9 mouse cellular contexts compared by ENCODE assay signal in the genomic region with DNA sequence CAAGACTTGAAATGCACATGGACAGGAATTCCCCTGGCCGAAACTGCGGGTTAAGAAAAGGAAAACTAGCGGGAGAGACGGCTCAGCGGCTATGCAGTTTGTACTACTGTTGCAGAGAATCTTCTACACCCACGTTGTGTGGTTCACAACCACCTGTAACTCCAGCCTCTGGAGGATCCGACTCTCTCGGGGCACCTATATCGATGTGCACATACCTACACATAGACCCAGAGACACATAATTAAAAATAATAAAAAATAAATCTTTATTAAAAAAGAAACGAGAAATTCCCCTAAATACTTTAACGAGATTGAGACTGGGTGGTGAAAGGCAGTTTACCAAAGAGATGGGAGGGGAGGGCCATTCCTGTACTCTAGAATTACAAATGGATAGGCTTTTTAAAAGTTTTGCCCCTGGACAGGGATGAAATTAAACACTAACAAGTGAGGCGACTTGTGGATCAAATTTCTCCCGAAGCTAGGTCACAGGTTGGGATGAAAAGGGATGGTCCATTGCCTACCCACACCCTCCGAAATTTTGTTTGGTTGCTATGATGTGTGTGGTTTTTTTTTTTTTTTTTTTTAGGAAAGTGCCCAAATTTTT. TPM values are rescaled to one million over a fixed set of nuclear protein-coding genes. Genes with fewer than 3 reads are reported as not detected.
A peak's percentile ranks its signal among the peaks of the same experiment; 100 is the strongest.
DNase-seq lines count a peak whose midpoint lies in the region; ATAC-seq and TF ChIP-seq lines count a peak whose summit lies in the region.
"Had no signal": no experiment of that assay in that cellular context is flagged by ENCODE, and none has a peak within 500 bp of the region (broad histone marks: within the 10 kb centered on the region; RNA-seq: fewer than 3 reads in every experiment).

No protein-coding gene starts in this region.

- no peak for TF ChIP-seq POLR2A in kidney, adult 2 months (IDR thresholded peaks at IDR 0.05; ENCODE audit: low read depth, low read length)

- no peak overlapping the region for H3K27ac ChIP-seq in kidney, adult 2 months (ENCODE audit: insufficient read depth, low read depth, low read length)
- H3K27ac ChIP-seq in forebrain, postnatal 0 days (ENCODE audit: low read depth, low read length) = peak overlapping the region; percentile 82
- peak overlapping the region; percentile 99 for H3K27ac ChIP-seq in midbrain, embryonic 10.5 days (replicated peaks)

- H3K9me3 ChIP-seq in forebrain, postnatal 0 days (ENCODE audit: low read length) = no peaks in the 10 kb centered on the region
- no peaks in the 10 kb centered on the region for H3K9me3 ChIP-seq in midbrain, embryonic 10.5 days (replicated peaks)

- peaks cover 2% of the 10 kb centered on the region; the same call in 1 of the 2 replicates for H3K4me1 ChIP-seq in kidney, adult 2 months (ENCODE audit: control insufficient read depth, insufficient read depth, low read length)
- peaks cover 4% of the 10 kb centered on the region; the same call in 1 of the 2 replicates for H3K4me1 ChIP-seq in forebrain, postnatal 0 days (ENCODE audit: insufficient read depth)
- H3K4me1 ChIP-seq in midbrain, embryonic 10.5 days = peaks cover 39% of the 10 kb centered on the region

- H3K36me3 ChIP-seq in kidney, adult 2 months (ENCODE audit: control insufficient read depth, insufficient read depth, low read length) = no peaks in the 10 kb centered on the region
- H3K36me3 ChIP-seq in forebrain, postnatal 0 days (ENCODE audit: insufficient read depth) = no peaks in the 10 kb centered on the region
- H3K36me3 ChIP-seq in midbrain, embryonic 10.5 days = no peaks in the 10 kb centered on the region

- H3K27me3 ChIP-seq in kidney, adult 2 months (replicated peaks; ENCODE audit: control insufficient read depth, insufficient read depth, low read length) = peaks cover 15% of the 10 kb centered on the region
- H3K27me3 ChIP-seq in forebrain, postnatal 0 days (ENCODE audit: insufficient read depth, low read length) = no peaks in the 10 kb centered on the region
- peaks cover 16% of the 10 kb centered on the region for H3K27me3 ChIP-seq in midbrain, embryonic 10.5 days (ENCODE audit: low read depth, poor library complexity, severe bottlenecking)

- 16% methylated on average over 14 of the region's 14 CpGs for WGBS in kidney, adult 2 months
- 6% methylated on average over 14 of the region's 14 CpGs for WGBS in forebrain, postnatal 0 days
- WGBS in midbrain, embryonic 10.5 days = 6% methylated on average over 14 of the region's 14 CpGs

- H3K4me3 ChIP-seq in kidney, adult 2 months (ENCODE audit: insufficient read depth, low read depth, low read length) = peak overlapping the region; percentile 73
- peak overlapping the region; percentile 74 for H3K4me3 ChIP-seq in forebrain, postnatal 0 days (ENCODE audit: low read depth, low read length)
- peak overlapping the region; percentile 95 for H3K4me3 ChIP-seq in midbrain, embryonic 10.5 days

- H3K9ac ChIP-seq in forebrain, postnatal 0 days = no peak overlapping the region; the same call in 1 of the 2 replicates

- DNase-seq in kidney, adult 2 months = no peak
- no peak for DNase-seq in kidney, adult 18-20 months
- peak; percentile 34 for DNase-seq in ZHBTc4 (ENCODE audit: low read depth, low spot score)
- no peak for DNase-seq in forebrain, postnatal 0 days
- no peak for DNase-seq in midbrain, embryonic 10.5 days (ENCODE audit: low spot score)
- DNase-seq in left cerebral cortex, postnatal 4 days = no peak
- DNase-seq in adrenal gland, postnatal 10 days = no peak
- DNase-seq in embryo, embryonic 9.5 days (ENCODE audit: extremely low spot score) = no peak

- intact Hi-C loops in left cerebral cortex, postnatal 4 days (cut with DNase I) = loop anchor here (5.0 kb wide), 1 partner anchor 43 kb away; no protein-coding TSS in a partner anchor

- peak overlapping the region; percentile 79 for H3K4me2 ChIP-seq in forebrain, postnatal 0 days (ENCODE audit: low read depth)

- no peak for TF ChIP-seq CTCF in kidney, adult 2 months (conservative IDR thresholded peaks at IDR 0.05; ENCODE audit: insufficient read depth, insufficient read length, low read depth, low read length)
- no peak for TF ChIP-seq CTCF in forebrain, postnatal 0 days (IDR thresholded peaks at IDR 0.05; ENCODE audit: low read depth)

- ATAC-seq in forebrain, postnatal 0 days = no peak

RNA-seq across cellular contexts. Expression of gene Gjc1, which starts 0.4 kb away (rescaled TPM):
- polyA plus RNA-seq in kidney, adult 2 months (2012; rRNA removed) = 4.9 and 5.1 TPM in 2 replicates
- total RNA-seq in forebrain, postnatal 0 days (2014; rRNA removed) = 25.3 and 26.5 TPM in 2 replicates
- polyA plus RNA-seq in forebrain, postnatal 0 days (2015; fragmentation: Nextera tagmentation; extraction: Ambion mirVana) = 22.6 and 24.1 TPM in 2 replicates
- polyA plus RNA-seq in midbrain, embryonic 10.5 days (2016; fragmentation: Nextera tagmentation; extraction: Ambion mirVana) = 81.1 and 84.0 TPM in 2 replicates
- total RNA-seq in left cerebral cortex, postnatal 4 days (2021) = 10 to 100 TPM; 46.7 to 60.2 TPM
- 10 to 100 TPM; 24.4 to 27.6 TPM for total RNA-seq in adrenal gland, postnatal 10 days (2021)

RNA-seq across cellular contexts. Expression of gene Higd1b, which starts 15.8 kb away (rescaled TPM):
- polyA plus RNA-seq in kidney, adult 2 months (2012; rRNA removed) = 2.2 and 4.1 TPM in 2 replicates
- total RNA-seq in forebrain, postnatal 0 days (2014; rRNA removed) = 5.3 and 10.3 TPM in 2 replicates
- polyA plus RNA-seq in forebrain, postnatal 0 days (2015; fragmentation: Nextera tagmentation; extraction: Ambion mirVana) = 13.8 and 18.1 TPM in 2 replicates
- polyA plus RNA-seq in midbrain, embryonic 10.5 days (2016; fragmentation: Nextera tagmentation; extraction: Ambion mirVana) = not detected in 2 replicates
- 1 to 10 TPM; 3.8 to 6.7 TPM for total RNA-seq in left cerebral cortex, postnatal 4 days (2021)
- 1 to 10 TPM; 2.3 to 3.3 TPM for total RNA-seq in adrenal gland, postnatal 10 days (2021)
- total RNA-seq: liver, adult 2 months had no signal
- polyA plus RNA-seq: liver, adult 2 months had no signal

RNA-seq across cellular contexts. Expression of gene Adam11, which starts 58.6 kb away (rescaled TPM):
- polyA plus RNA-seq in kidney, adult 2 months (2012; rRNA removed) = 5.0 and 5.2 TPM in 2 replicates
- total RNA-seq in forebrain, postnatal 0 days (2014; rRNA removed) = 37.9 and 49.9 TPM in 2 replicates
- polyA plus RNA-seq in forebrain, postnatal 0 days (2015; fragmentation: Nextera tagmentation; extraction: Ambion mirVana) = 14.1 and 17.6 TPM in 2 replicates
- polyA plus RNA-seq in midbrain, embryonic 10.5 days (2016; fragmentation: Nextera tagmentation; extraction: Ambion mirVana) = 10.7 and 18.4 TPM in 2 replicates
- total RNA-seq in left cerebral cortex, postnatal 4 days (2021) = 100 to 1,000 TPM; 103 to 110 TPM
- 10 to 100 TPM; 18.6 to 45.3 TPM for total RNA-seq in adrenal gland, postnatal 10 days (2021)
